Mouse (Mus musculus) E14TG2a.4 (cell line): ENCODE results near the gene Actr1a.

Experiments used
- H3K27me3 ChIP-seq: 2 replicates; pipeline ENCODE4 v1.6.1; 2014; ENCODE audit warnings: low read length, control low read depth; ENCODE audit not compliant: insufficient read depth
- H3K36me3 ChIP-seq: 2 replicates; pipeline ENCODE4 v1.6.1; 2014; ENCODE audit warnings: low read length, control low read depth; ENCODE audit not compliant: insufficient read depth
- H3K4me1 ChIP-seq: replicated peaks from 2 replicates; pipeline ENCODE4 v1.6.1; 2014; ENCODE audit warnings: low read depth, low read length, control low read depth
- H3K4me3 ChIP-seq: replicated peaks from 2 replicates; pipeline ENCODE4 v1.5.1; 2014; ENCODE audit warnings: mild to moderate bottlenecking, low read length
- H3K9me3 ChIP-seq: 2 replicates; pipeline ENCODE4 v1.6.1; 2014; ENCODE audit warnings: low read length, control low read depth
- CTCF ChIP-seq: conservative IDR thresholded peaks from 2 replicates; pipeline ENCODE4 v1.5.1; 2014; ENCODE audit warnings: low read length
- NANOG ChIP-seq: IDR thresholded peaks from 2 replicates; pipeline ENCODE4 v1.6.1; 2014; ENCODE audit warnings: borderline replicate concordance, low read length, mixed read lengths
- POU5F1 ChIP-seq: IDR thresholded peaks from 2 replicates; pipeline ENCODE4 v1.6.1; 2014; ENCODE audit warnings: low read length, borderline replicate concordance

The Actr1a gene

GRCm38 (mm10) chr19:46426488-46426887, 30.9 kb upstream of the Actr1a start:
- Histone ChIP-seq H3K27me3 (peaks cover 19% of the 10 kb centered on the region), H3K36me3 (peaks cover 9% of the 10 kb centered on the region; the same call in 1 of the 2 replicates), H3K4me3 (no peak overlapping the region), H3K9me3 (no peaks in the 10 kb centered on the region), H3K4me1 (peaks cover 15% of the 10 kb centered on the region)
- TF ChIP-seq POU5F1 (no peak), NANOG (no peak), CTCF (no peak)

DNA sequence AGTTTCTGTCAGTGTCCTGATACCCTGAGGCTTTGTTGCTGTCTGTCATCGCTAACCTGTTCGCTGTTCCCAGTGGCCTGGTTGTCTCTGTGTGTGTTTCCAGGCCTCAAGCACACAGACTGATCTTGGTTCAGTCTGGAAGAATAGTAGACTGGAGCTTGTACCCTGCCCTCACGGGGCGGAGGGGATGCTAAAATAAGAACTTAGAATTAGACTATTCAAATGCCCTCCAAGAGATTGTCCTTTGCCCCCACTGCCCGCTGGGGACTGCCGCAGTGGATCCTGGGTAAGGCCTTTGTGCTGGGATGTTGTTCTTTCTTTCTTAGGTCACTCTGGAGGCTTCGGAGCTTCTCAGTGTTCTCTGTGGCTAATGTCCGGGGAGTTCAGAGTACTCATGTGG, 29.7 kb upstream of the Actr1a start:
- no peaks in the 10 kb centered on the region for H3K9me3 ChIP-seq
- no peak for TF ChIP-seq POU5F1
- TF ChIP-seq NANOG, result no peak
- no peak for TF ChIP-seq CTCF
- H3K4me3 ChIP-seq, result no peak overlapping the region
- H3K27me3 ChIP-seq, result peaks cover 15% of the 10 kb centered on the region
- peaks cover 15% of the 10 kb centered on the region for H3K4me1 ChIP-seq
- H3K36me3 ChIP-seq, result peaks cover 9% of the 10 kb centered on the region; the same call in 1 of the 2 replicates

GRCm38 (mm10) chr19:46422384-46423338, 27.1 kb upstream of the Actr1a start:
- 0 out of 2 replicates have a peak, but pooled peaks cover 5% of the 10 kb centered on the region for H3K27me3 ChIP-seq
- H3K4me3 ChIP-seq, result no peak overlapping the region
- no peaks in the 10 kb centered on the region for H3K9me3 ChIP-seq
- TF ChIP-seq CTCF, result no peak
- peaks cover 9% of the 10 kb centered on the region; the same call in 1 of the 2 replicates for H3K36me3 ChIP-seq
- H3K4me1 ChIP-seq, result peaks cover 26% of the 10 kb centered on the region

GRCm38 (mm10) chr19:46420410-46420809, 24.9 kb upstream of the Actr1a start:
- H3K36me3 ChIP-seq, result peaks cover 5% of the 10 kb centered on the region; the same call in 1 of the 2 replicates
- no peak overlapping the region for H3K4me3 ChIP-seq
- no peaks in the 10 kb centered on the region for H3K9me3 ChIP-seq
- 0 out of 2 replicates have a peak, but pooled peaks cover 3% of the 10 kb centered on the region for H3K27me3 ChIP-seq
- peaks cover 27% of the 10 kb centered on the region for H3K4me1 ChIP-seq
- TF ChIP-seq CTCF (no peak), NANOG (no peak), POU5F1 (no peak)

DNA sequence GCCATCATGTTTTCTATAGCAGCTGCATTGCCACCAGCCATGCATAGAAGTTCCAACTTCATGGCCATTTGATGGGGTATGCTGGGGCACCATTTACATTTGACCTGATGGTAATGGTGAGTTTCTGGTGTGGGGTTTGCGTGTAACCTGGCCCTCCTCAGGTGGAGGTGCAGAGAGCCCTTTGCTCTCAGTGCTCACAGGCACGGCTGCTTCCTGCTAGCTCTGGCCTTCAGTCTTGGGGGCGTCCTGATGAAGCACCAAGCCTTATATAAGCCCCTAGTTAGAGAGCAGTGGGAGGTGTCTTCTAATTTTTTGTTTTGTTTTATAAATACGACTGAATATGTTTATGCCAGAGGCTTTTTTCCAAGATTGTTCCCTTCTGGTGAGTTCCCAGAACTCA, 22.5 kb upstream of the Actr1a start:
- no peak for TF ChIP-seq NANOG
- no peak for TF ChIP-seq CTCF
- no peak for TF ChIP-seq POU5F1
- Histone ChIP-seq H3K4me3 (no peak overlapping the region), H3K9me3 (no peaks in the 10 kb centered on the region), H3K4me1 (peaks cover 32% of the 10 kb centered on the region), H3K36me3 (no peaks in the 10 kb centered on the region), H3K27me3 (0 out of 2 replicates have a peak, but pooled peaks cover 3% of the 10 kb centered on the region)

- Histone ChIP-seq H3K4me3 (no peak overlapping the region), H3K36me3 (peaks cover 4% of the 10 kb centered on the region; the same call in 1 of the 2 replicates), H3K9me3 (no peaks in the 10 kb centered on the region), H3K4me1 (peaks cover 31% of the 10 kb centered on the region), H3K27me3 (no peaks in the 10 kb centered on the region)
- TF ChIP-seq CTCF, result no peak
- no peak for TF ChIP-seq NANOG
- TF ChIP-seq POU5F1, result no peak
These were observed 20.7 kb upstream of the Actr1a start for GRCm38 (mm10) chr19:46416276-46416675.

DNA sequence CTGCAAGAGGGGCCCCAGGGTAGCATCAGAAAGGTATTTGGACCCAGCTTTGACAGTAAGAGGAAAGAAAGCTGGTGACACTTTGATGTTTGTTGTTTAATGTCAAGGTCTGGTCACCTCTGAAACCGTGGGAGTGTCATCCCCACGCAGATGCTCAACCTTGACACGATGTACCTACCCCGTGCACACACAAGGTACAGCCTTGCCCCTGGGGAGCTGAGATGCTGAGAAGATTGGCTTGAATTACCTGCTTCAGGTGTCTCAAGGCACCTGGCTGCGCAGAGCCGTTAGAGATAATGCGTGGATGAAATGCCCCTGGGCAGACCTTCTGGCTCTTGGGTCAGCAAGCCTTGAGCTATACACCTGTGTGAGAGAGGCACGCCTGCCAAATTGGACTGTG, 18.9 kb upstream of the Actr1a start:
- H3K4me1 ChIP-seq, result peaks cover 18% of the 10 kb centered on the region
- H3K9me3 ChIP-seq, result no peaks in the 10 kb centered on the region
- peaks cover 4% of the 10 kb centered on the region; the same call in 1 of the 2 replicates for H3K36me3 ChIP-seq
- TF ChIP-seq CTCF (no peak), POU5F1 (no peak), NANOG (no peak)
- H3K27me3 ChIP-seq, result no peaks in the 10 kb centered on the region
- no peak overlapping the region for H3K4me3 ChIP-seq

DNA sequence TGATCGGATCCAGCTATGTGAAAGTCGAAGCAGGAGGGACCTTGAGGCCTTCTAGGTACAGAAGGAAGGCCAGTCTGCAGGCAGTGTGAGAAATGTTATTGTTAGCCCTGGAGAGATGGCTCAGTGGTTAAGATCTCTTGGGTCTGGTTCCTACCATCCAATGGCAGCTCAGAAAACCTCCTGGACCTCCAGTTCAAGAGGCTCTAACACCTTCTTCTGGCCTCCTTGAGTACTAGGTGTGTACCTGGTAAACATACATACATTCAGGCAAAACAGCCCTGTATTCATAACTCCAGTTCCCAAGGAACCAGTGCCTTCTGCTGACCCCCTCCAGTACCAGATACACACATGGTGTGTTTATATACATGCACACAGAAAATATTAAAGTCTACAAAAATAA, 18.4 kb upstream of the Actr1a start:
- Histone ChIP-seq H3K27me3 (no peaks in the 10 kb centered on the region), H3K4me1 (peaks cover 24% of the 10 kb centered on the region), H3K4me3 (no peak overlapping the region), H3K9me3 (no peaks in the 10 kb centered on the region), H3K36me3 (peaks cover 4% of the 10 kb centered on the region; the same call in 1 of the 2 replicates)
- TF ChIP-seq NANOG, result no peak
- no peak for TF ChIP-seq POU5F1
- no peak for TF ChIP-seq CTCF
